Mouse (Mus musculus): ENCODE data around the gene Ap1m2.
"Not testable (repeated sequence)": the region's sequence is repeated elsewhere in the genome, so short reads cannot be mapped to it uniquely, and the experiment has no call there.

Ap1m2 gene

GRCm38 (mm10) chr9:21289337-21289671, 22.8 kb downstream of the Ap1m2 start:
- DNase-seq (ENCODE audit: low spot score): no peak

- DNase-seq (ENCODE audit: low spot score): no peak
Observed at GRCm38 (mm10) chr9:21288404-21289336, 23.5 kb downstream of the Ap1m2 start.

- DNase-seq (ENCODE audit: low spot score): peak; percentile 98
Observed at GRCm38 (mm10) chr9:21287571-21288402, 24.4 kb downstream of the Ap1m2 start, which contains the start of gene Kri1. Gene Kri1, minus strand, starts transcription at chr9:21287969.

GRCm38 (mm10) chr9:21286753-21287152, 25.4 kb downstream of the Ap1m2 start:
- no peak for DNase-seq (ENCODE audit: low spot score)

GRCm38 (mm10) chr9:21283994-21284393, 28.1 kb downstream of the Ap1m2 start:
- no peak for DNase-seq (ENCODE audit: low spot score)

GRCm38 (mm10) chr9:21283591-21283990, 28.5 kb downstream of the Ap1m2 start:
- no peak for DNase-seq (ENCODE audit: low spot score)

- no peak for DNase-seq (ENCODE audit: low spot score)
Observed at GRCm38 (mm10) chr9:21277776-21278175, 34.4 kb downstream of the Ap1m2 start.

GRCm38 (mm10) chr9:21276307-21276706, 35.8 kb downstream of the Ap1m2 start:
- no peak for DNase-seq (ENCODE audit: low spot score)

- DNase-seq (ENCODE audit: low spot score): no peak
Observed at GRCm38 (mm10) chr9:21275727-21276126, 36.4 kb downstream of the Ap1m2 start.

- DNase-seq (ENCODE audit: low spot score): no peak
Observed at GRCm38 (mm10) chr9:21275013-21275710, 37.0 kb downstream of the Ap1m2 start.

GRCm38 (mm10) chr9:21274336-21274735, 37.8 kb downstream of the Ap1m2 start:
- DNase-seq (ENCODE audit: low spot score): no peak

GRCm38 (mm10) chr9:21273520-21274228, 38.5 kb downstream of the Ap1m2 start:
- DNase-seq (ENCODE audit: low spot score): no peak

- DNase-seq (ENCODE audit: low spot score): no peak
Observed at GRCm38 (mm10) chr9:21273094-21273493, 39.0 kb downstream of the Ap1m2 start.

GRCm38 (mm10) chr9:21272391-21272790, 39.7 kb downstream of the Ap1m2 start:
- no peak for DNase-seq (ENCODE audit: low spot score)

GRCm38 (mm10) chr9:21269590-21269989, 42.5 kb downstream of the Ap1m2 start:
- DNase-seq (ENCODE audit: low spot score): not testable (repeated sequence)

- DNase-seq (ENCODE audit: low spot score): no peak
Observed at GRCm38 (mm10) chr9:21268305-21268704, 43.8 kb downstream of the Ap1m2 start.

GRCm38 (mm10) chr9:21266889-21267288, 45.2 kb downstream of the Ap1m2 start:
- no peak for DNase-seq (ENCODE audit: low spot score)

- no peak for DNase-seq (ENCODE audit: low spot score)
Observed at GRCm38 (mm10) chr9:21265611-21266010, 46.5 kb downstream of the Ap1m2 start.

- DNase-seq (ENCODE audit: low spot score): peak; percentile 100
Observed at GRCm38 (mm10) chr9:21265000-21265561, 47.1 kb downstream of the Ap1m2 start, which contains the start of gene Atg4d. Gene Atg4d, plus strand, starts transcription at chr9:21265293.

GRCm38 (mm10) chr9:21264272-21264999, 47.7 kb downstream of the Ap1m2 start:
- DNase-seq (ENCODE audit: low spot score): peak; percentile 39

Data from embryo, embryonic 10 days (tissue).